Mouse (Mus musculus): ENCODE measurements around the gene Fadd.

Gene Fadd

GRCm38 (mm10) chr7:144527723-144528221 lies 54.5 kb downstream of the Fadd start:
- no peak for DNase-seq
